Mouse (Mus musculus) CH12.LX (cell line): Measurements from ENCODE around the gene Col1a2. TPM values are rescaled to one million over a fixed set of nuclear protein-coding genes. Genes with fewer than 3 reads are reported as not detected.

Experiments used
- DNase-seq: peaks from one replicate; pipeline ENCODE4 v3.0.0-alpha.2; 2013; ENCODE audit errors: extremely low read depth
- H3K27ac ChIP-seq: 2 replicates; pipeline ENCODE4 v1.5.1; 2012; ENCODE audit warnings: low read depth, mild to moderate bottlenecking, control low read depth, moderate library complexity; ENCODE audit not compliant: insufficient read depth
- H3K27me3 ChIP-seq: replicated peaks from 2 replicates; pipeline ENCODE3; 2012; ENCODE audit warnings: inconsistent platforms
- H3K36me3 ChIP-seq, 2 experiments: replicated peaks in 1 of 2; 2 replicates each; pipeline versions ENCODE3 to v1.6.1; 2012; ENCODE audit warnings: inconsistent platforms in 1 of 2, low read length in 1 of 2, mild to moderate bottlenecking in 1 of 2, mixed read lengths in 1 of 2, moderate library complexity in 1 of 2; ENCODE audit not compliant: control insufficient read depth in 1 of 2, insufficient read depth in 1 of 2
- H3K4me1 ChIP-seq, 2 experiments: 2 replicates each; pipeline ENCODE4 v1.6.1; 2012; ENCODE audit warnings: inconsistent platforms in 1 of 2, moderate library complexity in 1 of 2; ENCODE audit not compliant: insufficient read depth in 2 of 2, control insufficient read depth in 1 of 2
- H3K4me2 ChIP-seq: 2 replicates; pipeline ENCODE4 v1.6.1; 2012; ENCODE audit warnings: low read depth, mild to moderate bottlenecking, control low read depth; ENCODE audit not compliant: poor library complexity, insufficient read depth, severe bottlenecking
- H3K4me3 ChIP-seq, 3 experiments: fragments of 150-350 bp in 1 of 3; sonication (generic) in 1 of 3; replicated peaks in 1 of 3; 2 replicates each; pipeline versions ENCODE3 to v1.5.1; 2011 to 2012; ENCODE audit warnings: low read depth in 2 of 3, low read length in 2 of 3, mild to moderate bottlenecking in 2 of 3, moderate library complexity in 2 of 3, control low read depth in 1 of 3, improper control_type of control experiment in 1 of 3, inconsistent platforms in 1 of 3, mixed read lengths in 1 of 3; ENCODE audit not compliant: poor library complexity in 1 of 3
- H3K79me2 ChIP-seq: replicated peaks from 2 replicates; pipeline ENCODE4 v1.6.1; 2012; ENCODE audit warnings: mild to moderate bottlenecking, moderate library complexity; ENCODE audit not compliant: control insufficient read depth, poor library complexity, insufficient read depth, severe bottlenecking; ENCODE audit errors: extremely low read depth
- H3K9ac ChIP-seq: 2 replicates; pipeline ENCODE4 v1.6.1; 2012; ENCODE audit warnings: low read depth, mild to moderate bottlenecking, control low read depth, moderate library complexity; ENCODE audit not compliant: insufficient read depth
- H3K9me3 ChIP-seq: replicated peaks from 2 replicates; pipeline ENCODE3; 2012; ENCODE audit warnings: low read length, inconsistent platforms, mixed read lengths
- BHLHE40 ChIP-seq: IDR thresholded peaks from 2 replicates; pipeline ENCODE4 v1.6.1; 2011; ENCODE audit warnings: mild to moderate bottlenecking, low read depth, low read length, improper control_type of control experiment
- CHD1 ChIP-seq: IDR thresholded peaks from 2 replicates; pipeline ENCODE4 v1.6.1; 2012; ENCODE audit warnings: low read depth, low read length, improper control_type of control experiment, inconsistent platforms
- CHD2 ChIP-seq: IDR thresholded peaks from 2 replicates; pipeline ENCODE4 v1.6.1; 2011; ENCODE audit warnings: low read length, improper control_type of control experiment
- CTCF ChIP-seq, 2 experiments: IDR thresholded peaks in 1 of 2; conservative IDR thresholded peaks in 1 of 2; 2 replicates each; pipeline ENCODE4 v1.5.1; 2011 to 2012; ENCODE audit warnings: low read depth in 2 of 2, low read length in 2 of 2, improper control_type of control experiment in 1 of 2, inconsistent platforms in 1 of 2, mild to moderate bottlenecking in 1 of 2, moderate library complexity in 1 of 2
- E2F4 ChIP-seq: IDR thresholded peaks from 2 replicates; pipeline ENCODE4 v1.6.1; 2011; ENCODE audit warnings: low read depth, low read length, improper control_type of control experiment; ENCODE audit not compliant: insufficient replicate concordance
- EP300 ChIP-seq: IDR thresholded peaks from 2 replicates; pipeline ENCODE4 v1.6.1; 2011; ENCODE audit warnings: low read length, improper control_type of control experiment
- ETS1 ChIP-seq: conservative IDR thresholded peaks from 2 replicates; pipeline ENCODE4 v1.6.1; 2012; ENCODE audit warnings: low read depth, mild to moderate bottlenecking, inconsistent platforms, low read length, improper control_type of control experiment, moderate library complexity
- HCFC1 ChIP-seq: IDR thresholded peaks from 2 replicates; pipeline ENCODE4 v1.6.1; 2012; ENCODE audit warnings: low read depth, mild to moderate bottlenecking, inconsistent platforms, low read length, improper control_type of control experiment
- IRF4 ChIP-seq: IDR thresholded peaks from 2 replicates; pipeline ENCODE4 v1.6.1; 2014; ENCODE audit warnings: low read depth, mild to moderate bottlenecking, inconsistent platforms, low read length, improper control_type of control experiment
- JUN ChIP-seq: IDR thresholded peaks from 2 replicates; pipeline ENCODE4 v1.6.1; 2011; ENCODE audit warnings: low read depth, mild to moderate bottlenecking, low read length, improper control_type of control experiment, moderate library complexity; ENCODE audit not compliant: insufficient read depth
- JUND ChIP-seq: conservative IDR thresholded peaks from 2 replicates; pipeline ENCODE4 v1.6.1; 2011; ENCODE audit warnings: low read depth, low read length, improper control_type of control experiment
- KAT2A ChIP-seq: IDR thresholded peaks from 2 replicates; pipeline ENCODE4 v1.6.1; 2012; ENCODE audit warnings: low read length, improper control_type of control experiment, inconsistent platforms; ENCODE audit not compliant: insufficient replicate concordance
- MAFK ChIP-seq: IDR thresholded peaks from 2 replicates; pipeline ENCODE4 v1.6.1; 2011; ENCODE audit warnings: low read length, improper control_type of control experiment; ENCODE audit not compliant: insufficient replicate concordance
- MAX ChIP-seq: IDR thresholded peaks from 2 replicates; pipeline ENCODE4 v1.6.1; 2011; ENCODE audit warnings: low read length, improper control_type of control experiment
- MAZ ChIP-seq: IDR thresholded peaks from 2 replicates; pipeline ENCODE4 v1.6.1; 2012; ENCODE audit warnings: low read depth, mild to moderate bottlenecking, inconsistent platforms, low read length, improper control_type of control experiment, moderate library complexity
- MEF2A ChIP-seq: IDR thresholded peaks from 2 replicates; pipeline ENCODE4 v1.6.1; 2014; ENCODE audit warnings: low read depth, mild to moderate bottlenecking, inconsistent platforms, low read length, improper control_type of control experiment, borderline replicate concordance
- MXI1 ChIP-seq: IDR thresholded peaks from 2 replicates; pipeline ENCODE4 v1.6.1; 2011; ENCODE audit warnings: mild to moderate bottlenecking, low read depth, low read length, improper control_type of control experiment
- MYC ChIP-seq: IDR thresholded peaks from 2 replicates; pipeline ENCODE4 v1.6.1; 2011; ENCODE audit warnings: low read depth, mild to moderate bottlenecking, improper control_type of control experiment, low read length
- NELFE ChIP-seq: IDR thresholded peaks from 2 replicates; pipeline ENCODE4 v1.6.1; 2011; ENCODE audit warnings: low read depth, low read length, improper control_type of control experiment
- NRF1 ChIP-seq: IDR thresholded peaks from 2 replicates; pipeline ENCODE4 v1.6.1; 2014; ENCODE audit warnings: low read depth, mild to moderate bottlenecking, inconsistent platforms, low read length, improper control_type of control experiment, moderate library complexity
- PAX5 ChIP-seq: IDR thresholded peaks from 2 replicates; pipeline ENCODE4 v1.6.1; 2012; ENCODE audit warnings: low read length, inconsistent platforms, mixed read lengths
- POLR2A ChIP-seq: IDR thresholded peaks from 2 replicates; pipeline ENCODE4 v1.6.1; 2011; ENCODE audit warnings: low read depth, mild to moderate bottlenecking, improper control_type of control experiment, low read length
- POLR2AphosphoS2 ChIP-seq: IDR thresholded peaks from 2 replicates; pipeline ENCODE4 v1.6.1; 2011; ENCODE audit warnings: low read depth, low read length, improper control_type of control experiment
- RAD21 ChIP-seq: IDR thresholded peaks from 2 replicates; pipeline ENCODE4 v1.6.1; 2011; ENCODE audit warnings: low read depth, mild to moderate bottlenecking, low read length, improper control_type of control experiment, moderate library complexity
- RCOR1 ChIP-seq: conservative IDR thresholded peaks from 2 replicates; pipeline ENCODE4 v1.6.1; 2012; ENCODE audit warnings: low read depth, mild to moderate bottlenecking, inconsistent platforms, low read length, improper control_type of control experiment
- SIN3A ChIP-seq: IDR thresholded peaks from 2 replicates; pipeline ENCODE4 v1.6.1; 2012; ENCODE audit warnings: low read length, improper control_type of control experiment, inconsistent platforms
- SMC3 ChIP-seq: IDR thresholded peaks from 2 replicates; pipeline ENCODE4 v1.6.1; 2011; ENCODE audit warnings: low read depth, low read length, improper control_type of control experiment
- TBP ChIP-seq: conservative IDR thresholded peaks from 2 replicates; pipeline ENCODE4 v1.6.1; 2011; ENCODE audit warnings: low read depth, low read length, improper control_type of control experiment
- UBTF ChIP-seq: IDR thresholded peaks from 2 replicates; pipeline ENCODE4 v1.6.1; 2012; ENCODE audit warnings: low read depth, mild to moderate bottlenecking, inconsistent platforms, low read length, improper control_type of control experiment, moderate library complexity
- USF1 ChIP-seq: IDR thresholded peaks from 2 replicates; pipeline ENCODE4 v1.6.1; 2014; ENCODE audit warnings: low read depth, mild to moderate bottlenecking, inconsistent platforms, low read length, improper control_type of control experiment
- USF2 ChIP-seq: conservative IDR thresholded peaks from 2 replicates; pipeline ENCODE4 v1.6.1; 2011; ENCODE audit warnings: low read depth, low read length, improper control_type of control experiment
- ZC3H11A ChIP-seq: IDR thresholded peaks from 2 replicates; pipeline ENCODE4 v1.6.1; 2012; ENCODE audit warnings: low read depth, mild to moderate bottlenecking, inconsistent platforms, low read length, improper control_type of control experiment
- ZKSCAN1 ChIP-seq: IDR thresholded peaks from 2 replicates; pipeline ENCODE4 v1.6.1; 2012; ENCODE audit warnings: low read depth, inconsistent platforms, low read length, improper control_type of control experiment, borderline replicate concordance
- ZMIZ1 ChIP-seq: IDR thresholded peaks from 2 replicates; pipeline ENCODE4 v1.6.1; 2012; ENCODE audit warnings: low read depth, mild to moderate bottlenecking, inconsistent platforms, low read length, improper control_type of control experiment
- dilution Hi-C: fragments of 300-500 bp; cut with MboI; formaldehyde crosslinking; loops from 2 replicates; pipeline ENCODE4 v1.14.3; 2020; ENCODE audit warnings: low sequenced_read_pairs; ENCODE audit not compliant: extremely low pct_unique_long_range_greater_than_20kb, extremely low pct_ligation_motif_present
- in situ Hi-C: fragments of 300-500 bp; cut with MboI; formaldehyde crosslinking; loops from 3 replicates; pipeline ENCODE4 v1.14.3; 2019; ENCODE audit warnings: low sequenced_read_pairs, low pct_ligation_motif_present, low pct_unique_long_range_greater_than_20kb, mixed read lengths
- polyA plus RNA-seq: library from polyadenylated mRNA; unstranded; fragments of >175 nt; gene quantifications from 2 replicates; pipeline ENCODE4 v1.2.1, GENCODE M21; 2012; ENCODE audit warnings: low read depth; ENCODE audit not compliant: insufficient read length
- total RNA-seq, 2 experiments: library from RNA; depleted of rRNA; stranded (reverse); fragments of 300-350 nt in 1 of 2; fragments of >200 nt in 1 of 2; gene quantifications; 2 replicates each; pipeline ENCODE4 v1.2.3; 2012 to 2014

The Col1a2 gene
- total and polyA plus RNA-seq, 3 experiments = not detected

GRCm38 (mm10) chr6:4557678-4558077, 53.1 kb downstream of the Col1a2 start:
- dilution Hi-C loops (no loop called here), in situ Hi-C loops (loop anchor here (25.0 kb wide), 1 partner anchor 830 kb away; the partner anchor contains the start of gene Asb4)
- no peak overlapping the region for H3K27ac ChIP-seq
- no peaks in the 10 kb centered on the region for H3K27me3 ChIP-seq
- TF ChIP-seq EP300 (no peak), HCFC1 (no peak), MAX (peak; percentile 39; the same call in 1 of the 2 replicates), CTCF (conservative IDR thresholded peaks at IDR 0.05 in 1 of 2, IDR thresholded peaks at IDR 0.05 in 1 of 2; ENCODE audit: low read depth in 2 of 2, low read length in 2 of 2) (peak in 1 of 2 experiments; percentile 81; a peak in 2 of 4 replicates), CHD2 (no peak), MEF2A (no peak), KAT2A (no peak), E2F4 (0 out of 2 replicates have a peak, but pooled peaks have one; percentile 50), RAD21 (peak; percentile 88), MXI1 (0 out of 2 replicates have a peak, but pooled peaks have one; percentile 29), MYC (peak; percentile 61; the same call in 1 of the 2 replicates), PAX5 (no peak), ZMIZ1 (no peak), SMC3 (peak; percentile 88), ETS1 (no peak), TBP (no peak), ZKSCAN1 (no peak), ZC3H11A (peak; percentile 50), NELFE (no peak), POLR2A (no peak), RCOR1 (no peak), CHD1 (no peak), SIN3A (no peak), MAFK (no peak), POLR2AphosphoS2 (no peak), USF2 (no peak), NRF1 (no peak), JUND (no peak), BHLHE40 (no peak), IRF4 (0 out of 2 replicates have a peak, but pooled peaks have one; percentile 26), UBTF (no peak), JUN (no peak), MAZ (no peak), USF1 (no peak)
- no peak overlapping the region for H3K9ac ChIP-seq
- H3K4me1 ChIP-seq = no peaks in the 10 kb centered on the region; a peak in 1 of 4 replicates
- no peak overlapping the region for H3K4me3 ChIP-seq
- peak; percentile 70 for DNase-seq
- no peaks in the 10 kb centered on the region for H3K9me3 ChIP-seq
- H3K36me3 ChIP-seq = no peaks in the 10 kb centered on the region
- no peaks in the 10 kb centered on the region for H3K79me2 ChIP-seq
- H3K4me2 ChIP-seq = peak overlapping the region; percentile 62
